In genomic region chr2:24385111-24385961, GRCm38 (mm10) we compare ENCODE assay signal across 8 mouse cellular contexts. TPM values are rescaled to one million over a fixed set of nuclear protein-coding genes. Genes with fewer than 3 reads are reported as not detected.
DNase-seq lines count a peak whose midpoint lies in the region.

No protein-coding gene starts in this region.

- intact Hi-C loops in heart, postnatal 10 days (cut with DNase I) = no loop called here

- peak; percentile 87 for DNase-seq in heart, adult 11 months
- no peak for DNase-seq in heart, postnatal 10 days
- peak; percentile 85 for DNase-seq in c-Kit-positive CD71-positive TER-119-positive erythroid progenitor cells, embryonic 14.5 days (ENCODE audit: low spot score)
- peak; percentile 66 to 73 for DNase-seq in lung, adult 18-20 months
- DNase-seq in spleen, postnatal 4 days (ENCODE audit: low spot score in 2 of 2) = peak; percentile 76 to 83
- DNase-seq in embryo, embryonic 9.5 days (ENCODE audit: extremely low spot score) = no peak
- no peak for DNase-seq in right cerebral cortex, postnatal 4 days
- no peak for DNase-seq in adrenal gland, adult 8-10 months

RNA-seq across cellular contexts. Expression of gene Psd4, which starts 18.0 kb away (rescaled TPM):
- 1 to 10 TPM; 1.3 to 2.2 TPM for total RNA-seq in heart, postnatal 10 days (2021)
- 1 to 10 TPM; 1.5 to 5.2 (median 3.9) TPM for total RNA-seq in adrenal gland, adult 8-10 months (2022)

RNA-seq across cellular contexts. Expression of gene Il1rn, which starts 48.7 kb away (rescaled TPM):
- total RNA-seq in heart, postnatal 10 days (2021) = under 1 TPM in 1 of 2 experiments, not detected in 1; 0.20 TPM
- total RNA-seq in adrenal gland, adult 8-10 months (2022) = 1 to 10 TPM in 1 of 4 experiments, under 1 TPM in 2, not detected in 1; 0.68 to 1.4 (median 0.77) TPM

Comparison
In these comparisons a context has a peak if more than half of its experiments do, and no peak if none do; other contexts are left out.
1. DNase-seq: peak in heart, adult 11 months (single experiment), c-Kit-positive CD71-positive TER-119-positive erythroid progenitor cells, embryonic 14.5 days (single experiment), lung, adult 18-20 months (2 of 2) and spleen, postnatal 4 days (2 of 2); none in heart, postnatal 10 days (0 of 2), embryo, embryonic 9.5 days (single experiment), right cerebral cortex, postnatal 4 days (single experiment) and adrenal gland, adult 8-10 months (single experiment).